Mouse (Mus musculus): Measurements from ENCODE around the gene Gprasp1. TPM values are rescaled to one million over a fixed set of nuclear protein-coding genes. Genes with fewer than 3 reads are reported as not detected.

Gene Gprasp1
- polyA plus RNA-seq (2012; rRNA removed; ENCODE audit: low replicate concordance), result 13.9 and 25.3 TPM in 2 replicates

DNA sequence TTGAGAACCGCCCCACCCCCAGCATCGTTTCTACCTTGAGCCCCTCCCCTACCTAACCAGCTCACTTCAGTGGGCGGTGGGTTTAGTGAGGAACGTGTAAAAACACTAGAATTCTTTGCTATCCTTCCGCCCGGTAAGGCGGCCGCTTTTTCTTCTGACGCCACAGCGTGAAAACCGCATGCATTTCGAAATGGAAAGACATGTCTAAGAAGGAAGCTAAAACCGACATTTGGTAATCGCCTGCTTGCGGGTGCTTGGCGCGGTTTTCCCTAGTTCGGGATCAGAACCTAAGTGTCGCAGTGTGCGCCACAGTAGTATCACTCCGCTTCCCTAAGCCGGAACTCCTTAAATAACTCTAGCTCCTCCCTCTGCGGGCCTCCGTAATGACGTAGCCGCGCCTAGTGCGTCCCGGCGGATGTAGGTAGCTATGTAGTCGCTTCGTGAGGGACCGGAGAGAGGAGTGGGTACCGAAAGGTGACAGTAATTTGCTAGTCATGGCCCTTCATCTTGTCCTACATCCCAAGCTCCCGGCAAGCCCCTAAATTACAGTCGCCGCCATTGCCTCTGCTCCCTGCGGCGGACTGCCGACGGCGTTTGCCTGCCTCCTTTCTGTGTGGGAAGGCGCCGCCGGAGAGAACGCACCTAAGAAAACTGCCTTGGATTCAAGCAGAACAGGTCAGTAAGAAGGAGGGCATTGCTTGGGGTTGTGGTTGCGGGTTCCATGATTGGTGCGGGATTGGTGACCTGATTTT is at the start of gene Gprasp1, which contains the start of gene Armcx5:
Gprasp1 (plus strand) TSS at position 430 of the 752 bp plus-strand sequence.
Armcx5 (plus strand) TSS at position 430 of the 752 bp plus-strand sequence.

DNA sequence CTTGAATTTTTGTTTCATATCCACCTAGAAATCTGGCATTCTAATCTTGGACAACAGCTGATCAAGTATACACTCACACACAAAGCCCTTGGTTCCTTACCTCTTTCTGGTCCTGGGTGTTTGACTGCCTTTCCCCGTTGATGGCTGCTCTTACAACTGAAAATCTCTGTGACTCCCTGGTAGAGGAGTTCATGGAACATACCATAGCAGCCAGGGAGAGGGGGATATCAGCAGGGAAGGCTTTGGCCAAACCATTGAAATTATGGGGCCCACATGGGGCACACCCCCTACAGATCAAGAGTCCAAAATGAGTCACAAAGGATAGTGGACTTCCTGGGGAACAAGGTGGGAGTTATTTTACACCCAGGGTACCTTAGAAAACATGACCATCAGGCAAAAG is 48.9 kb upstream of the Gprasp1 start, which contains the start of gene Tcp11x2:
Tcp11x2 (minus strand) TSS at position 158 of the 400 bp plus-strand sequence.

DNA sequence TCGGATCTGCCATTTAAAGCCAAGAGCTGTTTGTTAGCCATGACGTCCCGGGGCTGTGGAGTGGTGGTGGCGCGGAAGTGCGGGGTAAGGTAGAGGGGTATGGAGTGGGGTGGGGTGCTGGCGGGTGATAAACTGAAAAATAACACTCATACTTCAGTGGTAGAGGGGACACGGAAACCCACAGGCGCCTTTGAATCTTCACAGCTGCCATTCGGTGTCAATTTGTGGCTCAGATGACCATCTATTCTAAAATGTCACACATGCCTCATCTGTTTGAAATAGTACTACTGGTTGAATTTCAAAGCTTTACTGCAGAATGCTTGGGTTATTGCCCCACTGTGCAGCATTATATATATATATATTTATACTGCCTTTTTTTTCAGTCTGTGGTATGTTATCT is 17.4 kb upstream of the Gprasp1 start, which contains the start of gene Tmsb15a:
Tmsb15a (minus strand) TSS at position 101 of the 400 bp plus-strand sequence.

DNA sequence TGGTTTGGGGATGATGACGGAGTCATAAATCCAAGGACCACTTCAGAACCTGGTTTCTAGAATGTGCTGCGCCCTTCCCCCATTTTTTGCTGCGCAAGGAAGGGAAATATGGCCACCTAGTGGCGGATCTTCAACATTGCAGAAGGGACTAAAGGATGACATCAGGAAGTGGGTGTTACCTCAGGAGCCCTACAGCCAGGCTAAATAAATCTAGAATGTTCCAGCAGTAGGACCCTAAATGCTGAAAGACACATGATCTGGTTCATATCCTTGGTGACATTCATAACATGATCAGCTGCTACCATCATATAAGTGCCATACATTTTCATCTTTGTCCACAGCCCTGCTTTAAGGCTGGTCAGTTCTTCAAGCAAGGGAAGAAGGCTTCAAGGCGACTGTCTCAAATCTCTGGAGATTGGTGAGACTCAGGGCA is 54.7 kb downstream of the Gprasp1 start, which contains the start of gene Bhlhb9:
Bhlhb9 (plus strand) TSS at position 383 of the 433 bp plus-strand sequence.

DNA sequence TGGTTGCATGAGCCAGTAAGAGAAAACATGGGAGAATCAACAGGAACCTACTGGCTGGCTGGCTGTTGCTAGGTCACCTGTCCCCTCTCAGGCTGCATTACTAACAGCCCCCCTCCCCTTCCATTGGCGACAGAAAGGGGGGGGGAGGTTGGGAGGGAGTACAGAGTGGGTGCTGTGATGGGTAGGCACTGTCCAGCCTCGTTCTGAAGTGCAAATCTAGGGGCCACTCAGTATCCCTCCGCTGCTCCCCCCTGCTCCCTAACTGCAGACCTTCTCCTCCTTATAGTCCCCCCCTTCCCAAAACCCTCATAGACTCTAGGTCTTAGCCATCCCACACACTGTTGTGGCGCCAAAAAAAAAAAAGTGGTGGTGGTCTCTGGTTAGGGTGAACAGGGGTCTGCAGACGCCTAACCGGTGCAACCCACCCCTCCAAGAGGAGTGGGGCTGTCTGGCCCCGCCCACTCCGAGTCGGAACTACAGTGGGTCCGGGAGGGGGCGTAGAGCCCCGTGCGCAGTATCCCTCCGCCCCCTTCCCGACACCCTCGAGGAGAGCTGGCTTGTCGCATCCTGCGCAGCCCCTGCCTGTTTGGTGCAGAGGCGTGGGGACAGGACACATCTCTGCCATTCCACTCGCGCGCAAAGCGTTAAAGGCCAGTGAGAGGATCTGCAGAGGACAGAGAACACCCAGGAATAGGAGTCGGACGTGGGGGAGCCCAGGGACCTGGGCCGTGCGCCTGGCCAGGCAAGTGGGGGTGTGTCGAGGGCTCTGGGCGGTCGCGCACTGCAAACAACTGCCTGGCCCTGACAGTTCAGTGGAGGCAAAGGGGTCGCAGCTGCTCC is 96.2 kb downstream of the Gprasp1 start, which contains the start of gene Gprasp2:
Gprasp2 (plus strand) TSS at position 514 of the 840 bp plus-strand sequence.

Other genes with a start within 250 kb of the Gprasp1 start
- not detected in 2 replicates for gene AV320801, start 248.1 kb upstream of the Gprasp1 start, polyA plus RNA-seq (2012; rRNA removed; ENCODE audit: low replicate concordance)
- not detected in 2 replicates for gene Nxf7, start 144.0 kb upstream of the Gprasp1 start, polyA plus RNA-seq (2012; rRNA removed; ENCODE audit: low replicate concordance)
- gene Prame, start 115.0 kb upstream of the Gprasp1 start, polyA plus RNA-seq (2012; rRNA removed; ENCODE audit: low replicate concordance), result not detected in 2 replicates
- gene Tcp11x2, start 48.9 kb upstream of the Gprasp1 start, polyA plus RNA-seq (2012; rRNA removed; ENCODE audit: low replicate concordance), result not detected in 2 replicates
- gene Tmsb15a, start 17.5 kb upstream of the Gprasp1 start, polyA plus RNA-seq (2012; rRNA removed; ENCODE audit: low replicate concordance), result not detected in 2 replicates
- 2.1 and 2.5 TPM in 2 replicates for gene Armcx5, start within 50 bp of the Gprasp1 start, polyA plus RNA-seq (2012; rRNA removed; ENCODE audit: low replicate concordance)
- gene Bhlhb9, start 54.9 kb downstream of the Gprasp1 start, polyA plus RNA-seq (2012; rRNA removed; ENCODE audit: low replicate concordance), result 2.3 and 8.1 TPM in 2 replicates
- 1.8 and 12.6 TPM in 2 replicates for gene Gprasp2, start 96.3 kb downstream of the Gprasp1 start, polyA plus RNA-seq (2012; rRNA removed; ENCODE audit: low replicate concordance)

All from subcutaneous adipose tissue, adult 2 months (tissue).